Mouse (Mus musculus): ENCODE data around the gene Tollip.
"Not testable (repeated sequence)": the region's sequence is repeated elsewhere in the genome, so short reads cannot be mapped to it uniquely, and the experiment has no call there.

The Tollip gene

GRCm38 (mm10) chr7:141928642-141929041 is 10.3 kb upstream of the Tollip start:
- DNase-seq = no peak

GRCm38 (mm10) chr7:141924917-141925316 is 6.6 kb upstream of the Tollip start:
- DNase-seq = peak; percentile 77

- DNase-seq = not testable (repeated sequence)
These were observed 5.8 kb upstream of the Tollip start for GRCm38 (mm10) chr7:141924121-141924520.

GRCm38 (mm10) chr7:141911305-141911704 is 7.0 kb downstream of the Tollip start:
- DNase-seq = no peak

- no peak for DNase-seq
These were observed 9.7 kb downstream of the Tollip start for GRCm38 (mm10) chr7:141908591-141908990.

- DNase-seq = peak; percentile 12
These were observed 15.5 kb downstream of the Tollip start for GRCm38 (mm10) chr7:141902791-141903190.

GRCm38 (mm10) chr7:141902269-141902729 is 16.0 kb downstream of the Tollip start:
- peak; percentile 100 for DNase-seq

GRCm38 (mm10) chr7:141901825-141902224 is 16.5 kb downstream of the Tollip start:
- DNase-seq = no peak

- no peak for DNase-seq
These were observed 26.2 kb downstream of the Tollip start for GRCm38 (mm10) chr7:141892151-141892550.

GRCm38 (mm10) chr7:141878813-141879212 is 39.5 kb downstream of the Tollip start:
- no peak for DNase-seq

- no peak for DNase-seq
These were observed 43.4 kb downstream of the Tollip start for GRCm38 (mm10) chr7:141874891-141875290.

GRCm38 (mm10) chr7:141870553-141870952 is 47.8 kb downstream of the Tollip start:
- DNase-seq = peak; percentile 16

GRCm38 (mm10) chr7:141869644-141870043 is 48.7 kb downstream of the Tollip start:
- no peak for DNase-seq

GRCm38 (mm10) chr7:141861046-141861445 is 57.3 kb downstream of the Tollip start:
- no peak for DNase-seq

GRCm38 (mm10) chr7:141840354-141840753 is 78.0 kb downstream of the Tollip start:
- DNase-seq = no peak

GRCm38 (mm10) chr7:141838779-141839178 is 79.5 kb downstream of the Tollip start, which contains the start of gene Muc5b:
Gene Muc5b, plus strand, starts transcription at chr7:141839070.
- no peak for DNase-seq

GRCm38 (mm10) chr7:141836423-141836822 is 81.9 kb downstream of the Tollip start:
- DNase-seq = no peak

- peak; percentile 52 for DNase-seq
These were observed 82.4 kb downstream of the Tollip start for GRCm38 (mm10) chr7:141835941-141836340.
